Mouse (Mus musculus): ENCODE results near the gene Ptgis. TPM values are rescaled to one million over a fixed set of nuclear protein-coding genes. Genes with fewer than 3 reads are reported as not detected.
A peak's percentile ranks its signal among the peaks of the same experiment; 100 is the strongest.

Gene Ptgis
- polyA plus RNA-seq, 1 experiment, result not detected

- 22% methylated on average over 14 of the region's 14 CpGs for WGBS
Measured at GRCm38 (mm10) chr2:167144439-167145307, 95.7 kb downstream of the Ptgis start.

GRCm38 (mm10) chr2:167143914-167144313 is 96.5 kb downstream of the Ptgis start:
- TF ChIP-seq POLR2A (IDR thresholded peaks at IDR 0.05; ENCODE audit: insufficient read depth, low read depth, low read length), result no peak
- no peak for TF ChIP-seq CTCF (IDR thresholded peaks at IDR 0.05; ENCODE audit: insufficient read depth, low read depth, low read length)
- H3K4me1 ChIP-seq (ENCODE audit: control insufficient read depth, insufficient read depth, low read length), result peaks cover 63% of the 10 kb centered on the region
- peak overlapping the region; percentile 61 for H3K27ac ChIP-seq (ENCODE audit: insufficient read depth, low read depth, low read length)
- 82% methylated on average over 2 of the region's 2 CpGs for whole genome bisulfite sequencing
- no peak overlapping the region for H3K4me3 ChIP-seq (ENCODE audit: insufficient read depth, low read depth, low read length)

More at GRCm38 (mm10) chr2:167144439-167145307, 95.7 kb downstream of the Ptgis start:
- TF ChIP-seq CTCF (IDR thresholded peaks at IDR 0.05; ENCODE audit: insufficient read depth, low read depth, low read length) (no peak), POLR2A (IDR thresholded peaks at IDR 0.05; ENCODE audit: insufficient read depth, low read depth, low read length) (no peak)
- H3K27ac ChIP-seq (ENCODE audit: insufficient read depth, low read depth, low read length), result peak overlapping the region; percentile 61
- H3K4me3 ChIP-seq (ENCODE audit: insufficient read depth, low read depth, low read length), result no peak overlapping the region
- H3K4me1 ChIP-seq (ENCODE audit: control insufficient read depth, insufficient read depth, low read length), result peaks cover 60% of the 10 kb centered on the region

- whole genome bisulfite sequencing, result 81% methylated on average over 3 of the region's 3 CpGs
Measured at GRCm38 (mm10) chr2:167142282-167142681, 98.1 kb downstream of the Ptgis start.

GRCm38 (mm10) chr2:167141810-167142209 is 98.6 kb downstream of the Ptgis start:
- H3K4me1 ChIP-seq (ENCODE audit: control insufficient read depth, insufficient read depth, low read length), result peaks cover 63% of the 10 kb centered on the region
- no peak overlapping the region for H3K4me3 ChIP-seq (ENCODE audit: insufficient read depth, low read depth, low read length)
- peak overlapping the region; percentile 16; the same call in 1 of the 2 replicates for H3K27ac ChIP-seq (ENCODE audit: insufficient read depth, low read depth, low read length)
- TF ChIP-seq POLR2A (IDR thresholded peaks at IDR 0.05; ENCODE audit: insufficient read depth, low read depth, low read length) (no peak), CTCF (IDR thresholded peaks at IDR 0.05; ENCODE audit: insufficient read depth, low read depth, low read length) (no peak)
- 83% methylated on average over 4 of the region's 4 CpGs for WGBS

More at GRCm38 (mm10) chr2:167142282-167142681, 98.1 kb downstream of the Ptgis start:
- H3K27ac ChIP-seq (ENCODE audit: insufficient read depth, low read depth, low read length), result peak overlapping the region; percentile 16; the same call in 1 of the 2 replicates
- TF ChIP-seq CTCF (IDR thresholded peaks at IDR 0.05; ENCODE audit: insufficient read depth, low read depth, low read length) (no peak), POLR2A (IDR thresholded peaks at IDR 0.05; ENCODE audit: insufficient read depth, low read depth, low read length) (no peak)
- no peak overlapping the region for H3K4me3 ChIP-seq (ENCODE audit: insufficient read depth, low read depth, low read length)
- H3K4me1 ChIP-seq (ENCODE audit: control insufficient read depth, insufficient read depth, low read length), result peaks cover 64% of the 10 kb centered on the region

Other genes with a start within 250 kb of the Ptgis start
- not detected in 2 replicates for gene Stau1, start 244.3 kb downstream of the Ptgis start, polyA plus RNA-seq (2012; ENCODE audit: insufficient read depth, insufficient read length, low replicate concordance, missing spikeins)
- not detected in 2 replicates for gene Ddx27, start 225.4 kb downstream of the Ptgis start, polyA plus RNA-seq (2012; ENCODE audit: insufficient read depth, insufficient read length, low replicate concordance, missing spikeins)
- gene Znfx1, start 177.6 kb downstream of the Ptgis start, polyA plus RNA-seq (2012; ENCODE audit: insufficient read depth, insufficient read length, low replicate concordance, missing spikeins), result not detected in 2 replicates
- 145 TPM in 1 of 2 replicates, not detected in the other for gene Kcnb1, start 50.4 kb downstream of the Ptgis start, polyA plus RNA-seq (2012; ENCODE audit: insufficient read depth, insufficient read length, low replicate concordance, missing spikeins)
- not detected in 2 replicates for gene B4galt5, start 108.6 kb upstream of the Ptgis start, polyA plus RNA-seq (2012; ENCODE audit: insufficient read depth, insufficient read length, low replicate concordance, missing spikeins)
- not detected in 2 replicates for gene Slc9a8, start 181.1 kb upstream of the Ptgis start, polyA plus RNA-seq (2012; ENCODE audit: insufficient read depth, insufficient read length, low replicate concordance, missing spikeins)

Measured in olfactory bulb, adult 2 months (tissue).